Mouse (Mus musculus): ENCODE data around the gene Tmem9b. TPM values are rescaled to one million over a fixed set of nuclear protein-coding genes. Genes with fewer than 3 reads are reported as not detected.

Tmem9b gene
- polyA plus RNA-seq, 1 experiment from 2014 or later = 21.4 TPM

DNA sequence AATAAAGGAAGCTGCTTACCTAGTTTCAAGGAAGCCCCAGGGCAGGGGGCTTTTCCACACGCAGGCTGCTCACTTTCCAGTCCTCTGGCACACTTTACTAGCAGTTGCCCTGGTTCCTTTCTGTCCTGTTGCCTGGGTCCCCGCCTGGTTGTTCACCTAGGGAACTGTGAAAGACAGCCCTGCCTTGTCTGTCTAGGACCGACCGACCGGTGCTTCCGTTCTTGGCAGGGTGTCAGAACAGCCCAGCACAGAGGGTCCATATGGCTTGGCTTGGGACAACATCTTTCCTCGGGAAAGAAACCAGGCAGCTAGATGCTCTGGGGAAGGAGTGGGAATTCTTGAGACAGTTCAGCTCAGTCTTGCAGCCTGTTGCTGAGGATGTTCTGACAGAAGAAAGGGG, 30.6 kb upstream of the Tmem9b start:
- 62% methylated on average over 7 of the region's 7 CpGs for WGBS
- Histone ChIP-seq H3K9me3 (ENCODE audit: control insufficient read depth, low read length) (no peaks in the 10 kb centered on the region), H3K4me2 (ENCODE audit: low read depth, severe bottlenecking) (no peak overlapping the region), H3K27me3 (ENCODE audit: control insufficient read depth, insufficient read depth, low read length) (peaks cover 39% of the 10 kb centered on the region), H3K4me1 (ENCODE audit: control insufficient read depth, insufficient read depth, low read length) (0 out of 2 replicates have a peak, but pooled peaks cover 7% of the 10 kb centered on the region), H3K9ac (ENCODE audit: low read length) (no peak overlapping the region), H3K4me3 (ENCODE audit: low read depth, low read length) (no peak overlapping the region), H3K27ac (replicated peaks; ENCODE audit: low read depth, low read length) (no peak overlapping the region), H3K36me3 (ENCODE audit: control insufficient read depth, insufficient read depth, low read length) (no peaks in the 10 kb centered on the region)
- no peak for ATAC-seq (ENCODE audit: insufficient number of reproducible peaks, low FRiP score, low TSS enrichment, low read depth)
- no peak for DNase-seq (ENCODE audit: low spot score)

- Histone ChIP-seq H3K27ac (replicated peaks; ENCODE audit: low read depth, low read length) (no peak within 1 kb of the TSS), H3K4me2 (ENCODE audit: low read depth, severe bottlenecking) (peak within 1 kb of the TSS; percentile 94), H3K36me3 (ENCODE audit: control insufficient read depth, insufficient read depth, low read length) (no peaks in the 10 kb centered on the region), H3K9me3 (ENCODE audit: control insufficient read depth, low read length) (no peaks in the 10 kb centered on the region), H3K4me1 (ENCODE audit: control insufficient read depth, insufficient read depth, low read length) (0 out of 2 replicates have a peak, but pooled peaks cover 7% of the 10 kb centered on the region), H3K9ac (ENCODE audit: low read length) (peak within 1 kb of the TSS; percentile 17; the same call in 1 of the 2 replicates), H3K27me3 (ENCODE audit: control insufficient read depth, insufficient read depth, low read length) (peaks cover 39% of the 10 kb centered on the region), H3K4me3 (ENCODE audit: low read depth, low read length) (peak within 1 kb of the TSS; percentile 46)
- DNase-seq (ENCODE audit: low spot score) (peak; percentile 86), ATAC-seq (ENCODE audit: insufficient number of reproducible peaks, low FRiP score, low TSS enrichment, low read depth) (peak; percentile 82)
- 2% methylated on average over 49 of the region's 52 CpGs for WGBS
Observed at GRCm38 (mm10) chr7:109781470-109782203, 29.0 kb upstream of the Tmem9b start, which contains the start of gene Nrip3. TSS of gene Nrip3 (minus strand) at chr7:109782025.

DNA sequence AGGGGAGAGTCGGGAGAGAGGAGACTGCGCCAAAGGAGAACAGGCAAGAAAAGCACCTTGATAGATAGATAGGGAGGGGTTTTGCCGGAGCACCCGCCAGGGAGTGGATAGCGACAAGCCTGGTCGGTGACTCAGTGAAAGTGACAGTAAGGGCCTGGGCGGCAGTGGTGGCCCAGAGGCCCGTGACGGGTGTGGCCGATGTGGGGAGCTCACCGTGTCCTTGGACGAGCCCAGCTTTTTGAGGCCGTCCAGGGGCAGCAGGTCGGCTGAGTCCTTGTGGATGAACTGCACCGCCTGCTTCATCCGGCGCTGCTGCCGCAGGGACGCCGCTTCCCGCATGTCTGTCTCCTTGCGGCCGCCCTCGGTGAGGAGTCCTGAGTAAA, 28.4 kb upstream of the Tmem9b start:
- DNase-seq (ENCODE audit: low spot score) = no peak
- peak overlapping the region; percentile 46 for H3K4me3 ChIP-seq (ENCODE audit: low read depth, low read length)
- peaks cover 39% of the 10 kb centered on the region for H3K27me3 ChIP-seq (ENCODE audit: control insufficient read depth, insufficient read depth, low read length)
- 2% methylated on average over 24 of the region's 24 CpGs for WGBS
- no peaks in the 10 kb centered on the region for H3K36me3 ChIP-seq (ENCODE audit: control insufficient read depth, insufficient read depth, low read length)
- peak overlapping the region; percentile 94 for H3K4me2 ChIP-seq (ENCODE audit: low read depth, severe bottlenecking)
- H3K4me1 ChIP-seq (ENCODE audit: control insufficient read depth, insufficient read depth, low read length) = 0 out of 2 replicates have a peak, but pooled peaks cover 7% of the 10 kb centered on the region
- peak; percentile 56; the same call in 1 of the 2 replicates for ATAC-seq (ENCODE audit: insufficient number of reproducible peaks, low FRiP score, low TSS enrichment, low read depth)
- H3K27ac ChIP-seq (replicated peaks; ENCODE audit: low read depth, low read length) = no peak overlapping the region
- H3K9me3 ChIP-seq (ENCODE audit: control insufficient read depth, low read length) = no peaks in the 10 kb centered on the region
- peak overlapping the region; percentile 17; the same call in 1 of the 2 replicates for H3K9ac ChIP-seq (ENCODE audit: low read length)

DNA sequence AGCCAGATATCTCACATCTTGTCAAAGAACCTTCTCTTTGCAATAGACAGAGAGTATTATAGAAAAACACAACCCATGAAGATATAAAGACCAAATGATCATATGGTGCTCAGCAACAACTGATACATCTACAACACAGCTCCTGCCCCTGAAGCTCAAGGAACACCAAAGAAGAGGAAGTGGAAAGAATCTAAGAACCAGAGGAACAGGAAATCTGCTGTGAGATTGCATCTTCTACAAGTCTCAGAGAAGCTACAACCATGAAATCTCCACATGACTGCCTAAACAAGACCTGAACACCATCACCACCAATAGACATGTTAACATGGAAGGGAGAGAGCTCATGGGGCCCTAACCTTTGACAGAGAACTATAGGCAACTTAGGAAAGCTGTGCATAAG, 19.6 kb upstream of the Tmem9b start:
- DNase-seq (ENCODE audit: low spot score) = no peak
- Histone ChIP-seq H3K27ac (replicated peaks; ENCODE audit: low read depth, low read length) (no peak overlapping the region), H3K9ac (ENCODE audit: low read length) (no peak overlapping the region), H3K4me3 (ENCODE audit: low read depth, low read length) (no peak overlapping the region), H3K27me3 (ENCODE audit: control insufficient read depth, insufficient read depth, low read length) (no peaks in the 10 kb centered on the region), H3K4me2 (ENCODE audit: low read depth, severe bottlenecking) (no peak overlapping the region), H3K36me3 (ENCODE audit: control insufficient read depth, insufficient read depth, low read length) (no peaks in the 10 kb centered on the region), H3K9me3 (ENCODE audit: control insufficient read depth, low read length) (no peaks in the 10 kb centered on the region), H3K4me1 (ENCODE audit: control insufficient read depth, insufficient read depth, low read length) (no peaks in the 10 kb centered on the region)
- no peak for ATAC-seq (ENCODE audit: insufficient number of reproducible peaks, low FRiP score, low TSS enrichment, low read depth)

- H3K4me1 ChIP-seq (ENCODE audit: control insufficient read depth, insufficient read depth, low read length) = no peaks in the 10 kb centered on the region
- H3K4me2 ChIP-seq (ENCODE audit: low read depth, severe bottlenecking) = no peak overlapping the region
- no peak overlapping the region for H3K9ac ChIP-seq (ENCODE audit: low read length)
- H3K27me3 ChIP-seq (ENCODE audit: control insufficient read depth, insufficient read depth, low read length) = no peaks in the 10 kb centered on the region
- no peak overlapping the region for H3K27ac ChIP-seq (replicated peaks; ENCODE audit: low read depth, low read length)
- DNase-seq (ENCODE audit: low spot score) (no peak), ATAC-seq (ENCODE audit: insufficient number of reproducible peaks, low FRiP score, low TSS enrichment, low read depth) (no peak)
- 67% methylated on average over 2 of the region's 2 CpGs for WGBS
- no peaks in the 10 kb centered on the region for H3K9me3 ChIP-seq (ENCODE audit: control insufficient read depth, low read length)
- no peaks in the 10 kb centered on the region for H3K36me3 ChIP-seq (ENCODE audit: control insufficient read depth, insufficient read depth, low read length)
- no peak overlapping the region for H3K4me3 ChIP-seq (ENCODE audit: low read depth, low read length)
Observed at GRCm38 (mm10) chr7:109768699-109769383, 16.2 kb upstream of the Tmem9b start.

DNA sequence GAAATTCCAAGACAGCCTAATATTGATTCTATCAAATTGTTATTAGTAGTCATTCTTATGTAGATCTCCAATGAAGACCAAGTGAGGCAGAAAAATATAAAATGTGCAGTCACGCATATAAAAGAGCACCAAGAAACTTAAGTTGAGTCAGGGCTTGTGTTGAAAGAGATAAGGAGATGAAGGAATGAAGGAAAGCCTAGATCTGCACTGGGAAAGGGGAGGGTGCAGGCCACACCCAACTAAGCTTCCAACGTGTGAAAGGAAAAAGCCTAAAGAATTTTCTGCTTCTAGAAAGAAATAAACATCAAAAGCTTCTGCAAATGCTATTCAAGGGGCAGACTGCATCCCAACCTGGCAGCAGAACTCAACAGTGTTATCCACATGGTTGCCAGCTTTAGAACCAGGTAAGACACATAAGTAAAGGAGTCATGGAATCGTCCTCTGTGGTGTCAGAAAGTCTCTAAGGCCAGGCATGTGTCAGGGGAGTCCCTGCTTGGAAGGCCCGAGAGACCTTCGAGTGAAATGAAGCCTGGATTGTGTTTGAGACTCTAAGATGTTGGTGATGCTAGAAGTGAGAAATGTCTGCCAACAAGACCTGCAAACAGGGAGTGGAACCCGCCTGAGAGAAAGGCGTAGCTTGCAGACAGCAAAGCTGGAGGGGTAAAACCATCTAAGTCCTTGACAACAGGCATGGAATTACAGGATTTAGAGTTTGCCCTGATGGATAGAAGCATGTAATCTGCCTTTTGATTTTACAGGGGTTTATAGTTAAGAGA, 15.1 kb upstream of the Tmem9b start:
- 81% methylated on average over 7 of the region's 7 CpGs for WGBS
- Histone ChIP-seq H3K27ac (replicated peaks; ENCODE audit: low read depth, low read length) (no peak overlapping the region), H3K4me3 (ENCODE audit: low read depth, low read length) (no peak overlapping the region), H3K4me2 (ENCODE audit: low read depth, severe bottlenecking) (no peak overlapping the region), H3K36me3 (ENCODE audit: control insufficient read depth, insufficient read depth, low read length) (no peaks in the 10 kb centered on the region), H3K9me3 (ENCODE audit: control insufficient read depth, low read length) (no peaks in the 10 kb centered on the region), H3K9ac (ENCODE audit: low read length) (no peak overlapping the region), H3K27me3 (ENCODE audit: control insufficient read depth, insufficient read depth, low read length) (no peaks in the 10 kb centered on the region), H3K4me1 (ENCODE audit: control insufficient read depth, insufficient read depth, low read length) (no peaks in the 10 kb centered on the region)
- ATAC-seq (ENCODE audit: insufficient number of reproducible peaks, low FRiP score, low TSS enrichment, low read depth) (no peak), DNase-seq (ENCODE audit: low spot score) (no peak)

DNA sequence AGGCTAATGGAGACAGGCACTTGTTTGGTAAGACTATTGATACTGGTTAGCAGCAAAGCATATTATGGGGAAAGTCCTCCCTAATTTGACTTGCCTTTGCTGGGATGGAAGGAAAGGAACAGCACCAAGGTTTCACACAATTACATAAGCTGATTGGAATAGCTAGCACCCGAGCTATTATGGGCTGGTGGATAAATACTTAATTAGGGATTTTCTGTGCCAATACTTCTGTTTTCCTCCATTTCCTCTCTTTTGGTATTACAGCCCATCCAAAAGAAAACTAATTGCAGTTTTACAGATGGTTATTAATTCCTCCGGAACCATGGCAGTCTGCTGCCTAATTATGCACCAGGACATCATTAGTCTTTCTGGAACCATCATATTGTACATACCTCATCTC, 11.3 kb upstream of the Tmem9b start:
- H3K27ac ChIP-seq (replicated peaks; ENCODE audit: low read depth, low read length) = no peak overlapping the region
- H3K4me3 ChIP-seq (ENCODE audit: low read depth, low read length) = no peak overlapping the region
- DNase-seq (ENCODE audit: low spot score) (no peak), ATAC-seq (ENCODE audit: insufficient number of reproducible peaks, low FRiP score, low TSS enrichment, low read depth) (no peak)
- no peak overlapping the region for H3K9ac ChIP-seq (ENCODE audit: low read length)
- 56% methylated on average over 2 of the region's 2 CpGs for WGBS
- H3K36me3 ChIP-seq (ENCODE audit: control insufficient read depth, insufficient read depth, low read length) = no peaks in the 10 kb centered on the region
- H3K4me2 ChIP-seq (ENCODE audit: low read depth, severe bottlenecking) = no peak overlapping the region
- no peaks in the 10 kb centered on the region for H3K9me3 ChIP-seq (ENCODE audit: control insufficient read depth, low read length)
- H3K4me1 ChIP-seq (ENCODE audit: control insufficient read depth, insufficient read depth, low read length) = no peaks in the 10 kb centered on the region
- no peaks in the 10 kb centered on the region for H3K27me3 ChIP-seq (ENCODE audit: control insufficient read depth, insufficient read depth, low read length)

DNA sequence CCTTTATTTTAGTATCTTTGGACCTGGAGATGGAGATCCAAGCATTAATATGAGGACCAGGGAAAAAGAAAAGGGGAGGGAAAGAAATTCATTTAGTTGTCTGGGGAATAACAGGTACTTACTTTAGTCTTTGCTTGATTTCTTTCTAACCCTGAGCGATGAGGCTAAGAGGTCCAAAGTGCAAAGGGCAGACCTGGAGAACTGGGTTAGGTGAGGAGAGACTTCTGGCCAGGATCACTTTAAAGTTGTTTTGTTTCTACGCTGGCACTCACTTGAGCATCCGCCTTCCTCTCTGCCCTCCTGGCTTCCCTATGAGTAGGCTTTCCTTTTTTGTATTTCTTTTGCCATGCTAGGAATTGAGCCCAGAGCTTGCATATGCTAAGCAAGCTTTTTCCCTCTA, 3.6 kb upstream of the Tmem9b start:
- DNase-seq (ENCODE audit: low spot score) = no peak
- Histone ChIP-seq H3K4me2 (ENCODE audit: low read depth, severe bottlenecking) (no peak overlapping the region), H3K36me3 (ENCODE audit: control insufficient read depth, insufficient read depth, low read length) (no peaks in the 10 kb centered on the region), H3K9ac (ENCODE audit: low read length) (no peak overlapping the region), H3K4me3 (ENCODE audit: low read depth, low read length) (no peak overlapping the region), H3K27ac (replicated peaks; ENCODE audit: low read depth, low read length) (no peak overlapping the region), H3K27me3 (ENCODE audit: control insufficient read depth, insufficient read depth, low read length) (no peaks in the 10 kb centered on the region), H3K4me1 (ENCODE audit: control insufficient read depth, insufficient read depth, low read length) (0 out of 2 replicates have a peak, but pooled peaks cover 3% of the 10 kb centered on the region), H3K9me3 (ENCODE audit: control insufficient read depth, low read length) (no peaks in the 10 kb centered on the region)
- WGBS = 89% methylated on average over 3 of the region's 3 CpGs
- ATAC-seq (ENCODE audit: insufficient number of reproducible peaks, low FRiP score, low TSS enrichment, low read depth) = no peak
